Mouse (Mus musculus): ENCODE data around the gene Art2b.
"Not testable (repeated sequence)": the region's sequence is repeated elsewhere in the genome, so short reads cannot be mapped to it uniquely, and the experiment has no call there.

Art2b gene

DNA sequence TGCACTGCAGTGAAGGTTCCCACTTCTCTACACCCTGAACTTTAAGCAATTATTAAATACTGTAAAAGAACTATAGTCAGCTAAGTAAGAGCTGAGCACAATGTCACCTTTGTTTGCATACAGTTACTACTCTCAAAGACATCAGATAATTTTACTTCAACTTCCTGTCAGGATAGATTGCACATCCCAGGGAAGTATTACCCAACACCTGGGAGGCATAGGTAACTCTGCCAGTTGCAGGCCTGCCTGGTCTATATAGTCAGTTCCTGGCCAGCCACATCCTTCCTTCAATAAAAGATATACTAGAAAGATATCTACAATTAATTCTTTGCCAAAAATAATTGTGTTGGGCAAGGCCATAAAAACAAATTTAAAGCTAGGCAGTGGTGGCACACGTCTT lies 28.0 kb downstream of the Art2b start:
- DNase-seq, result no peak

DNA sequence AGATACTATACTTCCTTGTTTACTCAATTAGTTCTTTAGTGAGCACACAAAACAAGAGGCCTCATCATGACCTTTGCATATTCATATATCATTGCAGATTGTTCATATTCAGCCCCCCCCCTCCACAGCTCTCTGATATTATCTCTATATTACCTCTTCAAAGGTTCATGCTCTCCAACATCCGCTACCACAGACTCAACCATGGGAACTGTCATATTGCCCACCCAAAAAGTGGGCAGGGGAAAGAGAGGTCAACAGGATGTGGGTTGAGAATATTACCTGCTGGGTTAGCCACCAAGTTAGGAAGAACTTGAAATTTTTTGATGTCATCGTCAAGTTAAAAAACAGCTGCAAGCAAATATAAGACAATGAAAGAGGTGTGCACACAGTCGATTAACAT lies 29.9 kb downstream of the Art2b start:
- DNase-seq, result not testable (repeated sequence)

DNA sequence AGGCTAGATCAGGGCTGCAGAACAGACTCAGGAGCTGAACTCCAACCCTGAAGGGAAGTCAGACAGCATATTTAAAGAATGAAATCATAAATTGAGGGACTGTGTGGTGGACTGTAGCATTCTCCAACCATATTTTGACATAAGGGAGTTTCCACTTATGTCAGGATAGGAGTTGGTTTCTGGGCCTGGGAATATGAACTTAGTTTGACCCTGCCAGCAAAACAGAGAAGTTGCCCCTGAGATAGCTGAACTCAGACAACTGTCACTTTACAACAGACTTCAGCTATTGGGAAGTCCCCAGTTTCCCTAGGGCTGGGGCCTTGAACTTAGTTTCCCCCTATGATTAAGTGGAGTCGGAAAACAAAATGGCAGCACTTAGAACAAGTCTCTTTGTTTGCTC lies 33.9 kb downstream of the Art2b start:
- DNase-seq, result no peak

GRCm38 (mm10) chr7:101550686-101551485 lies 34.5 kb downstream of the Art2b start:
- no peak for DNase-seq

DNA sequence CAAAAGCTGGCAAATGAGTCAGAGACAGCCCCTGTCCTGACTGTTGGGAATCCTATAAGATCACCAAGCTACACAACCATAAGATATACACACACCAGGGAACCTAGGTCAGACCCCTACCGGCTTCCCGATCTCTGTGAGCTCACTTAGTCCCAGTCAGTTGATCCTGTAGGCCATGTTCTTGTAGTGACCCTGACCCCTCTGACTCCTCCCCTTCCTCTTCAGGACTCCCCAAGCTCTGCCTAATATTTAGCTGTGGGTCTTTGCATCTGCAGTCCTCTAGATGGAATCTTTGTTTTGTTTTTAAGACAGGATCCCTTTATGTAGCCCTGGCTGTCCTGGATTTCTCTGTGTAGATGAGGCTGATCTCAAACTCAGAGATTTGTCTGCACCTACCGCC lies 36.1 kb downstream of the Art2b start:
- no peak for DNase-seq

DNA sequence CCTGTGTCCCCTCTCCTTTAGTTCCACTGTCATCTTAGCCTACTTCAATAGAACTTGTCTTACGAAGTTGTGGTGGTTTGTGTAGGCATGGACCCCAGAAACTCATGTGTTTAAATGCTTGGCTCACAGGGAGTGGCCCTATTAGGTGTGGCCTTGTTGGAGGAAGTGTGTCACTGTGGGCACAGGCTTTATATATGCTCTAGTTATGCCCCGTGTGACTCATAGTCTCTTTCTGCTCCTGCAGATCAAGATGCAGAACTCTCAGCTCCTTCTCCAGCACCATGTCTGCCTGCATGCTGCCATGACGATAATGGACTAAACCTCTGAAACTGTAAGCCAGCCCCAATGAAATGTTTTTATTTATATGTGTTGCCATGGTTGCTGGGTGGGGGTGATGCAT lies 37.7 kb downstream of the Art2b start:
- no peak for DNase-seq

- DNase-seq, result no peak
Measured at GRCm38 (mm10) chr7:101541734-101542133, 43.7 kb downstream of the Art2b start.

- peak; percentile 50 for DNase-seq
Measured at GRCm38 (mm10) chr7:101541132-101541531, 44.3 kb downstream of the Art2b start.

DNA sequence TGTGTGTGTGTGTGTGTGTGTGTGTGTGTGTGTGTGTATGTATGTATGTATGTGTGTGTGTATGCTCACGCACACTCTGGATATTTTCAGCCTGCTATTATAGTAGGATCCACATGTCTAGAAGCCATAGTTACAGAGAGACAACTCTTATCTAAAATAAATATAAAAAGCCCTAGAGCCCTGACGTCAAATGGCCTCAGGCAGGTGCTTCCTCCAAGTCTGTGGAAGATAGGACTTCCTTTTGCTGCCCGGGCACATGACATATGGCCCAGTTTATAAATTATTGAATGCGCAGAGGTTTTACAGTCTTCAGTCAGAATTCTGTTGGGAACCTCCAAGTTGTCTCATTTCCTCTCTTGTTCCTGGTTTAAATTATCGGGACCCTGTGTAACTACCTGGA lies 44.7 kb downstream of the Art2b start:
- no peak for DNase-seq

- no peak for DNase-seq
Measured at GRCm38 (mm10) chr7:101539774-101540173, 45.6 kb downstream of the Art2b start.

DNA sequence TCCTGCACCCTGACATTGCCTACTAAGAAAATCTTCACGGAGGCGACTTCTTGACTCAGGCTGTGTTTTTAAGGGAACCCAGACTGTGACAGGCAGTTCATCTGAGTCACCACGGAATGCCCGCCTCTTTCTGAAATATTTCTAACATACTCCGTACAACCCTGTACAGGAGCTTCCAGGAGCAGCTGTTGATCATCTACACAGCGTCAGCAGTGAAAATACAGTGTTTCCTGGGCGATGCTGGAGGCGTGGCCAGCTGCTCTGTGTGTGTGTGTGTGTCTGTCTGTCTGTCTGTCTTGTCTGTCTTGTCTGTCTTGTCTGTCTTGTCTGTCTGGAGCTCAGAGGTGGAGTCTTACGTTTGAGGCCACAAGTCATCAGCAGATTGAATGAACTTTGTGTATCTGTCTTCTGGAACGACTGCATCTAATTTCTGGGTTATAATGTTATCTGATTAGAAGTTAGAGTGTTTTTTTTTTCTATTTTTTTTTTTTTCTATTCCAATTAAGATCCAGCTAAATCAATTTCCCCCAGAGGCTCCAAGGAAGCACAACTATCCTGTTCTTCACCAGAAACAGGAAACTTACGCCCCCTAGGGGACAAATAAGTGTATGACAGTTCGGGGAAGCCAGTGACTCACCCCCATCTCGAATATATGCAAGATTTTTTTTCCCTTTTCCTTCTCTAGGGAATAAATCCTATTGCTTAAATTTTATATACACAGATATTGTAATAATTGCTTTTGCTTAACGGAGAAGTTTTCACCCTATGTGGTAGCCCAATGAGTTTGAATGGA lies 47.1 kb downstream of the Art2b start:
- DNase-seq, result peak; percentile 12

DNA sequence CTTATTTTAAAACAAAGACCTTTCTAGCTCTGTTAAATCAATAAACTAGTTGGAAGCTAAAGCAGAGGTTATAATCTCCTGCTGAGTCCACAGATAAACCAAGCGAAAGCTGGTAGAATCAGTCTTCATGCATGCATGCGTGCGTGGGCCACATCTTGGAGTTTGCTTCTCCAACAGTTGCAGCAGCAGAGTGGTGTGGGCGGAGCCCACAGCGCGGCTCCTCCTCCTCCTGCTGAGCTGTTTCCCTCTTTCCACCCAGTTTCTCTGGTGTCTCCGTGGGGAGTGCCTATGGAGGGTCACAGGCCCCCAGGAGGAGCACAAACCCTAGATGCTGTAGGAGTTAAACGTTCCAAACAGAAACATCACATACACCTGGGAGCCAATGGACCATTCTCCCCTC lies 47.9 kb downstream of the Art2b start:
- DNase-seq, result no peak

GRCm38 (mm10) chr7:101535517-101535916 lies 49.9 kb downstream of the Art2b start:
- no peak for DNase-seq

GRCm38 (mm10) chr7:101535102-101535501 lies 50.3 kb downstream of the Art2b start:
- DNase-seq, result no peak

- DNase-seq, result no peak
Measured at GRCm38 (mm10) chr7:101534428-101534827, 51.0 kb downstream of the Art2b start.
